Mouse (Mus musculus): ENCODE data around the gene Cycs. TPM values are rescaled to one million over a fixed set of nuclear protein-coding genes. Genes with fewer than 3 reads are reported as not detected.
"Not testable (repeated sequence)": the region's sequence is repeated elsewhere in the genome, so short reads cannot be mapped to it uniquely, and the experiment has no call there.

The Cycs gene
- polyA plus RNA-seq, 1 experiment from 2014 or later: 75.6 TPM

DNA sequence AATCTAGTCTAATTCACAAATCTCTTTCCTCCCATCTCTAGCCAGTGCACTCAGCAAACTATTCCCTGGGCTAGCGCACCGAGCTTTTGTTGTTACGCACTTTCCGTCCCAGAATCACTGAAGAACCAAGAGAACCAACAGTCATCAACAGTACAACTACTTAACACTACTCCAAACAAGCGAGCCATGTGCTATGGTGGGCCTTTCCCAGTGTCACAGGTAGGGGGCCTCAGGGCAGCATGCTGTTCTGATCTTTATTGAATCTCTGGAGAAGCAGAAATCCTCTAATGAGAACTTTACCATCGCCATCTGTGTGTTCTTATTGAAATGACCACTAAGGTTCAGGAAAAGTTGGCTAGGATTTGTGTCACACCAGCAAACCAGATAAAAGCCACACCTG lies 8.8 kb downstream of the Cycs start:
- 89% methylated on average over 6 of the region's 6 CpGs for WGBS
- no peak for DNase-seq (ENCODE audit: low spot score)
- Histone ChIP-seq H3K4me3 (ENCODE audit: low read depth, low read length) (no peak overlapping the region), H3K36me3 (ENCODE audit: control insufficient read depth, insufficient read depth, low read length) (no peaks in the 10 kb centered on the region), H3K4me2 (replicated peaks; ENCODE audit: low read depth, low read length) (no peak overlapping the region), H3K9me3 (ENCODE audit: control insufficient read depth, low read length) (no peaks in the 10 kb centered on the region), H3K4me1 (replicated peaks; ENCODE audit: control insufficient read depth, insufficient read depth, low read length) (no peaks in the 10 kb centered on the region), H3K9ac (ENCODE audit: low read depth, low read length) (no peak overlapping the region), H3K27me3 (ENCODE audit: control insufficient read depth, insufficient read depth, low read length) (no peaks in the 10 kb centered on the region), H3K27ac (ENCODE audit: low read depth, low read length) (no peak overlapping the region)
- ATAC-seq (ENCODE audit: low FRiP score): no peak

DNA sequence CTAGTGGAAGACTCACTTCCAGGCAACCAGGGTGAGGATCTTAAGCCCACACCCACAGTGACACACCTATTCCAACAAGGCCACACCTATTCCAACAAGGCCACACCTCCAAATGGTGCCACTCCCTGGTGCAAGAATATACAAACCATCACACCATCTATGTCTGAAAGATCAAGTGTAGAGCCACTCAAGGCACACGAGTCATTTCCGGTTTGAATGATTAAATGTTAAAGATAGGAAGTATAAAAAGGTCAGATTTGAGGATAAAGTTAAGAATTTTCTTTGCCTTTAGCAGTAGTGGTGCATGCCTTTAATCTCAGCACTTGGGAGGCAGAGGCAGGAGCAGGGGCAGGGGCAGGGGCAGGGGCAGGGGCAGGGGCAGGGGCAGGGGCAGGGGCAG lies 12.1 kb downstream of the Cycs start:
- not testable (repeated sequence) for H3K27ac ChIP-seq (ENCODE audit: low read depth, low read length); H3K4me3 ChIP-seq (ENCODE audit: low read depth, low read length); H3K27me3 ChIP-seq (ENCODE audit: control insufficient read depth, insufficient read depth, low read length); H3K4me2 ChIP-seq (replicated peaks; ENCODE audit: low read depth, low read length); H3K9me3 ChIP-seq (ENCODE audit: control insufficient read depth, low read length); ATAC-seq (ENCODE audit: low FRiP score); H3K36me3 ChIP-seq (ENCODE audit: control insufficient read depth, insufficient read depth, low read length); H3K4me1 ChIP-seq (replicated peaks; ENCODE audit: control insufficient read depth, insufficient read depth, low read length); H3K9ac ChIP-seq (ENCODE audit: low read depth, low read length); DNase-seq (ENCODE audit: low spot score)
- 84% methylated on average over 2 of the region's 2 CpGs for WGBS

DNA sequence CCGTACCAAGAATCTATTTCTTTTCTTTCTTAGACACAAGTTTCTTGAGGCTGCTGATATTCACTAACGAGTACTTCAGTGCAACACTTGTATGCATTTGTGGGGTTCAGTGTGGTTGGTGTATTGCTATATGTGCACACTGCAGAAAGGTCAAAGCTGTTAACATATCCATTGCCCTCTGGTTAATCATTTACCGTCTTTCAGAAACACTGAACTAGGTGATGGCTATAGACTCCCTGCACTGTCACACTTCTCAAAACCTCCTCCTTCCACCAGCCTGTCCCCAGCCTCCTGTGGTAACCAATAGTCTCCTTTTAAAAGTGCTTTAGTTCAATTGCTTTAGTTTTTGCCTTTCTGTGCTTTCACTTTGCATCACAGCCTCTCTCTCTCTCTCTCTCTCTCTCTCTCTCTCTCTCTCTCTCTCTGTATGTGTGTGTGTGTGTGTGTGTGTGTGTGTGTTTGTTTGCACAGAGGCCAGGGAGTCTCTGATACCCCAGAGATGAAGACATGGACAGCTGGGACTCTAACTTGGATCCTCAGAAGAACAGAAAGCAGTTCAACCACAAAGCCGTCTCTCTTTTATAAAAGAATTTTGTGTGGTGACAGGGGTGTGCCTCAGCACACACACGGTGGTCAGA lies 13.3 kb downstream of the Cycs start:
- Histone ChIP-seq H3K4me1 (replicated peaks; ENCODE audit: control insufficient read depth, insufficient read depth, low read length) (no peaks in the 10 kb centered on the region), H3K9me3 (ENCODE audit: control insufficient read depth, low read length) (no peaks in the 10 kb centered on the region), H3K4me2 (replicated peaks; ENCODE audit: low read depth, low read length) (no peak overlapping the region), H3K27ac (ENCODE audit: low read depth, low read length) (no peak overlapping the region), H3K36me3 (ENCODE audit: control insufficient read depth, insufficient read depth, low read length) (no peaks in the 10 kb centered on the region), H3K27me3 (ENCODE audit: control insufficient read depth, insufficient read depth, low read length) (no peaks in the 10 kb centered on the region), H3K4me3 (ENCODE audit: low read depth, low read length) (no peak overlapping the region), H3K9ac (ENCODE audit: low read depth, low read length) (no peak overlapping the region)
- 87% methylated on average over 5 of the region's 5 CpGs for WGBS
- ATAC-seq (ENCODE audit: low FRiP score) (no peak), DNase-seq (ENCODE audit: low spot score) (no peak)

DNA sequence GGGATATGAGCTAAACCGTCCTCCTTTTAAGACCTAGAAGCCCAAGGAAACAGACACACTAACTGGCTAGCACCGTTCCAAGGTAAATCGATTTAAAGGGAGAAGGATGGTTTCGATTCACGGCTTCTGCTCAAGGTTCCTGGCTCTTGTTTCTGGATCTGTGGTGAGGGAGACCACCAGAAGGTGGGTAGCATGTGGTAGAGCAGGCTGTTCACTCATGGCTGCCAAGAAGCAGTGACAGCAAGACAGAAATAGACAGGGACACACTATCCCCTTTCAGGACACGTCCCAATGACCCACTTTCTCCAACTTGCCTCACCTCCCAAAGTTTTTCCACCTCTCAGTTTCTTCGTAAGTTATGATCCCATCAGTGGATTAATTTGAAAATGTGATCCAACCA lies 16.5 kb downstream of the Cycs start:
- Histone ChIP-seq H3K27me3 (ENCODE audit: control insufficient read depth, insufficient read depth, low read length) (no peaks in the 10 kb centered on the region), H3K9ac (ENCODE audit: low read depth, low read length) (no peak overlapping the region), H3K4me1 (replicated peaks; ENCODE audit: control insufficient read depth, insufficient read depth, low read length) (no peaks in the 10 kb centered on the region), H3K27ac (ENCODE audit: low read depth, low read length) (no peak overlapping the region), H3K4me2 (replicated peaks; ENCODE audit: low read depth, low read length) (no peak overlapping the region), H3K9me3 (ENCODE audit: control insufficient read depth, low read length) (no peaks in the 10 kb centered on the region), H3K4me3 (ENCODE audit: low read depth, low read length) (no peak overlapping the region), H3K36me3 (ENCODE audit: control insufficient read depth, insufficient read depth, low read length) (no peaks in the 10 kb centered on the region)
- 91% methylated on average over 7 of the region's 7 CpGs for WGBS
- ATAC-seq (ENCODE audit: low FRiP score) (no peak), DNase-seq (ENCODE audit: low spot score) (no peak)

DNA sequence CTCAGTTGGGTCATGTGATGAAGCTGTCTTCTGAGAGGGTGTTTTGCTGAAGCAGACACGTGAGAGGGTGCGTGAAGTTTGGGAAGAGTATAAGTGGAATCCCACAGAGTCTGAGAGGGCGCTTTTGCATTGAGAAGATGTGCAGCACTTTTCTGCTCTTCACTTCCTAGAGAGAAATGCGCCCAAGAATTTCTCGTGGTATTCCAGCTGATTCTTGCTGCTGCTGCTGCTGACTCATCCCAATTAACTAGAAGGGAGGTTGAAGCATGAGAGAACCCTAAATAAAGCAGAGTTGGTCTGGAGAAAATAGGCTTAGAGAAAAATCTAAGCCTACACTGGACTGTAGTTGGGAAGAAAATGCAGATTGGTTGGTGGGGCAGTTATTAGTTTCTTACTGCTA lies 17.3 kb downstream of the Cycs start:
- Histone ChIP-seq H3K9me3 (ENCODE audit: control insufficient read depth, low read length) (no peaks in the 10 kb centered on the region), H3K9ac (ENCODE audit: low read depth, low read length) (no peak overlapping the region), H3K4me2 (replicated peaks; ENCODE audit: low read depth, low read length) (no peak overlapping the region), H3K27me3 (ENCODE audit: control insufficient read depth, insufficient read depth, low read length) (no peaks in the 10 kb centered on the region), H3K27ac (ENCODE audit: low read depth, low read length) (no peak overlapping the region), H3K4me3 (ENCODE audit: low read depth, low read length) (no peak overlapping the region), H3K4me1 (replicated peaks; ENCODE audit: control insufficient read depth, insufficient read depth, low read length) (no peaks in the 10 kb centered on the region), H3K36me3 (ENCODE audit: control insufficient read depth, insufficient read depth, low read length) (no peaks in the 10 kb centered on the region)
- DNase-seq (ENCODE audit: low spot score) (no peak), ATAC-seq (ENCODE audit: low FRiP score) (no peak)
- WGBS: 78% methylated on average over 5 of the region's 5 CpGs

DNA sequence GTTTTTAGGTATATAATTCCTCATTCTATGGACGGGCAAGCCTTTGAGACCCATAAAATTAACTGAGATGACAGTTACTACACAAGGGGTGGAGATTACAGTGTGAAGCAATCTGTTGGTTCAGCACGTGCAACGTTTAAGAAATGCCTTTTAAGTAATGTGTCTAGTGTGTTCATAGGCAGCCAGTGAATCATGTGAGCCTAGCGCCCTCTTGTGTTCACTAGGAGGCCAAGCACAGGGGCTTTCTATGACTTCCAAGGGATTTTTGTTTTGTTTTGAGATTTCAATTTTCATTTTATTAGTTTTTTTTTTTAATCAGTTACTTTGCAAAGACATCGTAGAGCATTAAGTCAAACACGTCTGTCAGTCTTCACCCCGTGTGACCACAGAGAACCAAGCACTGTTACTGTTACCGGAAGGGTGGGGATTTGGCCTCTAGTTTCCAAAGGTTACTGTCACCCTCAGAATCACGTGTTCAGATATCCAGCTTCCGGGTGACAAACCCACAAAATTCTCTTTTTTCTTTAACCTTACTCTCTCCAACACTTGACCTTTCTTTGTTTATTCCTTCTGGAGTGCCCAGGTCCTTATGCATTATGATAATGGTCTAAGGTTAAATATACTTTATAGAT lies 20.8 kb downstream of the Cycs start:
- Histone ChIP-seq H3K9ac (ENCODE audit: low read depth, low read length) (no peak overlapping the region), H3K27me3 (ENCODE audit: control insufficient read depth, insufficient read depth, low read length) (no peaks in the 10 kb centered on the region), H3K27ac (ENCODE audit: low read depth, low read length) (no peak overlapping the region), H3K4me1 (replicated peaks; ENCODE audit: control insufficient read depth, insufficient read depth, low read length) (no peaks in the 10 kb centered on the region), H3K4me2 (replicated peaks; ENCODE audit: low read depth, low read length) (no peak overlapping the region), H3K4me3 (ENCODE audit: low read depth, low read length) (no peak overlapping the region), H3K36me3 (ENCODE audit: control insufficient read depth, insufficient read depth, low read length) (no peaks in the 10 kb centered on the region), H3K9me3 (ENCODE audit: control insufficient read depth, low read length) (no peaks in the 10 kb centered on the region)
- WGBS: 28% methylated on average over 10 of the region's 10 CpGs
- peak; percentile 69 for DNase-seq (ENCODE audit: low spot score)
- no peak for ATAC-seq (ENCODE audit: low FRiP score)

DNA sequence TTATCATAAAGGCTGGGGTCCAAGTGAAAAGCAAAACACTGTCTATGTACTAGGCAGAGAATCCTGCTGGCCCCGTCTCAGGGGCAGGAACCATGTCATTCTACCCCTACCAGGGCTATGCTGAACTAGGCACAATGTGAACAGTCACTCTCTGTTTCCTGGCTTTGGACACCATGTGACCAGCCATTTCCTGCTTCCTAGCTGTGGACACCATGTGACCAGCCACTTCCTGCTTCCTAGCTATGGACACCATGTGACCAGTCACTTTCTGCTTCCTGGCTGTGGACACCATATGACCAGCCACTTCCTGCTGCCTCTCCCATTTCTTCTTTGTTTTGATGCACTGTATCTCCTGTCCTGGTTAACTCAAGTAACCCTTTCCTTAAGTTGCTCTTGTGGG lies 23.8 kb downstream of the Cycs start:
- ATAC-seq (ENCODE audit: low FRiP score): no peak
- Histone ChIP-seq H3K27ac (ENCODE audit: low read depth, low read length) (no peak overlapping the region), H3K27me3 (ENCODE audit: control insufficient read depth, insufficient read depth, low read length) (no peaks in the 10 kb centered on the region), H3K4me1 (replicated peaks; ENCODE audit: control insufficient read depth, insufficient read depth, low read length) (no peaks in the 10 kb centered on the region), H3K4me3 (ENCODE audit: low read depth, low read length) (no peak overlapping the region), H3K4me2 (replicated peaks; ENCODE audit: low read depth, low read length) (no peak overlapping the region), H3K9ac (ENCODE audit: low read depth, low read length) (no peak overlapping the region), H3K36me3 (ENCODE audit: control insufficient read depth, insufficient read depth, low read length) (no peaks in the 10 kb centered on the region), H3K9me3 (ENCODE audit: control insufficient read depth, low read length) (no peaks in the 10 kb centered on the region)
- no peak for DNase-seq (ENCODE audit: low spot score)
- 71% methylated on average over 1 of the region's 1 CpGs for WGBS

DNA sequence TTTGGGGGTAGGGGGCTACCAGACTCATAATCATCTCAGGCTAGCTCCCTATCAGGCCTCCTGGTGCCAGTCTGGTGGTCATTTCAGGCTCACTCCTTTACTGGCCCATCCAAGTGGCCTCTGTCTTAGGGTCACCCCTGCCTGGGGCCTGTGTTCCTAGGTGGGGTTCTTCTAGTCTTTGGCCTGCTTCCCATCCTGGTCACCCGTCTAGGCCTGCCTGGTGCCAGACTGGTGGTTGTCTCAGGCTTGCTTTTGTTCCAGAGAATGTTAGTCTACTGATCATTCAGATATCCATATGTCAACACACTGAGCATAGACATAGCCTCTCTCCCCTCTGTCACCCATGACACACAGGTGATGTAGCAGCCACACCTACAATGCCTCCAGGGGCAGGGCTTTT lies 26.7 kb downstream of the Cycs start:
- WGBS: 85% methylated on average over 1 of the region's 1 CpGs
- Histone ChIP-seq H3K36me3 (ENCODE audit: control insufficient read depth, insufficient read depth, low read length) (no peaks in the 10 kb centered on the region), H3K27me3 (ENCODE audit: control insufficient read depth, insufficient read depth, low read length) (no peaks in the 10 kb centered on the region), H3K27ac (ENCODE audit: low read depth, low read length) (no peak overlapping the region), H3K9ac (ENCODE audit: low read depth, low read length) (no peak overlapping the region), H3K4me2 (replicated peaks; ENCODE audit: low read depth, low read length) (no peak overlapping the region), H3K4me1 (replicated peaks; ENCODE audit: control insufficient read depth, insufficient read depth, low read length) (no peaks in the 10 kb centered on the region), H3K9me3 (ENCODE audit: control insufficient read depth, low read length) (no peaks in the 10 kb centered on the region), H3K4me3 (ENCODE audit: low read depth, low read length) (no peak overlapping the region)
- ATAC-seq (ENCODE audit: low FRiP score) (no peak), DNase-seq (ENCODE audit: low spot score) (no peak)

DNA sequence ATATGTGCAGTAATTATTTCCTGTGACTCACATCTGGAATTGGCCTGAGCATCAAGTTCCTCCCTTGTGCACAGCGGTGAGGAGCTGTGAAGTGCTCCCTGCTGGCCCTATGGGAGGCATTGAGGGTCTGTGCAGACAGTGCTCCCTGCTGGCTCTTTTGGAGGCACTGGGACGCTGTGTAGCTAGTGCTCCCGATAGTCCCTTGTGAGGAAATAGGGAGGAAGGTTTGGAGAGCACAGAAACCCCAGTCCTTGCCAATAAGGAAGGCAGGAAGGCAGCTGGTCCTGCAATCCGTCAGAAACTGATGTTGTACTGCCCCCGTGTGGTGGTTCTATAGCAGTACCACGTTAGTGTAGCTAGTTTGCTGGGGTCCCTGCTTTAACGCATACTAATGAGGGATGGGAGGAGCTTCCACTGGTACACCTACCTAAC lies 29.9 kb downstream of the Cycs start:
- Histone ChIP-seq H3K9ac (ENCODE audit: low read depth, low read length) (no peak overlapping the region), H3K4me2 (replicated peaks; ENCODE audit: low read depth, low read length) (no peak overlapping the region), H3K4me3 (ENCODE audit: low read depth, low read length) (no peak overlapping the region), H3K9me3 (ENCODE audit: control insufficient read depth, low read length) (no peaks in the 10 kb centered on the region), H3K27me3 (ENCODE audit: control insufficient read depth, insufficient read depth, low read length) (no peaks in the 10 kb centered on the region), H3K27ac (ENCODE audit: low read depth, low read length) (no peak overlapping the region), H3K4me1 (replicated peaks; ENCODE audit: control insufficient read depth, insufficient read depth, low read length) (no peaks in the 10 kb centered on the region), H3K36me3 (ENCODE audit: control insufficient read depth, insufficient read depth, low read length) (no peaks in the 10 kb centered on the region)
- DNase-seq (ENCODE audit: low spot score) (peak; percentile 91), ATAC-seq (ENCODE audit: low FRiP score) (peak; percentile 64)
- 9% methylated on average over 7 of the region's 7 CpGs for WGBS
